Mouse (Mus musculus) urinary bladder, postnatal 10 days (tissue): Measurements from ENCODE around the gene Mief1.

Source experiments
- DNase-seq: peaks from one replicate; pipeline ENCODE4 v3.0.0; 2022; ENCODE audit warnings: low spot score

Mief1 gene

DNA sequence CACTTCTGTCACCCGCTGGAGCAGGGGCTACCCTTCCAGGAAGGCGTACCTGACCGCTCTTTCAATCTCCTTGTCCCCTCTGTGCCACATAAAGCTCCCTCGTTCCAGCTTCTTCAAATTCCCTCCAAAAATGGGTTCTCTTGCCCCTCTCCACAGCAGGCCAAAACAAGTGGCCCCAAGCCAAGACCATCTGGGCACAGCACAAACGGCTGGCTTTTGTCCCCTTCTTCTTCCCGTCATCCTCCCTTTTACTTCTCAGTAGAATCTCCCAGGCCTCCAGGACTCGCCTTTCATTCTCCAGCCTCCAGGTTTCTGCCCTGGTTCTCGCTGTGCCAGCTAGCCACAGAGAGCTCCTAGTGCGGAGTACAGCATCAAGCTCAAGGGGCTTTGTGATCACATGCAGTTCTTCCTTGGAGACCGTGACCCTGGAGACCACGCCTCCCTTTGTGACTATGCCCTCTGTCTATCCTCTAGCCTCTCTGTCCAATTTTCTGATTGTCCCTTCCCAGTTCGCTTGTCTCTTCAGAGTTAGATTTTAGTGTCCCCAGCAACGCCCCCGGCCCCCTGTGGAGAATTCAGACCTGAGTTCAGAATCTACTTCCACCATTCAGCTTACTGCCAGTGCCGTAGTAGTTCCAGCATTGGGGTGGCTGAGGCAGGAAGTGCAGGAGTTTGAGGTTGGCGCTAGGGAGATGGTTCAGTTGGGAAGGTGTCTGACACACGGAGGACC lies 5.6 kb upstream of the Mief1 start:
- DNase-seq = no peak

- DNase-seq = no peak
These were observed 1.5 kb upstream of the Mief1 start for GRCm38 (mm10) chr15:80232331-80232730.

DNA sequence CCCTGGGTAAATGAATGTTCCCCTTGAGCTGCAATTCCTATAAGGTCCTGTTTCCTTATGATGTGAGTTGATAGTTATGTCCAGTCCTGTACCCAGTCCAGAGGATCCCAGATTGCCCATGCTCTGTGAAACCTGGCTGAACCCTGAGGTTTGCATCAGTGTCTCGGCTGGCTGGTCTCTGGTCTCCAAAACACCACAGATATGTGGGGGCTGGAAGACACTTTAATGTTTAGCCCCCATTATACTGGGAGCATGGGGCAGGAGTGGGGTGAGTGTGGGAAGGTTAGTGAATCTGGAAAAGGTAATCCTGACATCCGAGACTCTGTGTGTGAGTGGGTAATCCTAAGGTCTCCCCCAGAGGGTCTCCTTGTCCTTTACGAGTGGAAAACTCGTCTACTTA lies 765 bp upstream of the Mief1 start:
- no peak for DNase-seq

GRCm38 (mm10) chr15:80235535-80235934 lies 1.7 kb downstream of the Mief1 start, which contains the start of gene AC140267.1:
AC140267.1 (plus strand) TSS chr15:80235835.
- no peak for DNase-seq

DNA sequence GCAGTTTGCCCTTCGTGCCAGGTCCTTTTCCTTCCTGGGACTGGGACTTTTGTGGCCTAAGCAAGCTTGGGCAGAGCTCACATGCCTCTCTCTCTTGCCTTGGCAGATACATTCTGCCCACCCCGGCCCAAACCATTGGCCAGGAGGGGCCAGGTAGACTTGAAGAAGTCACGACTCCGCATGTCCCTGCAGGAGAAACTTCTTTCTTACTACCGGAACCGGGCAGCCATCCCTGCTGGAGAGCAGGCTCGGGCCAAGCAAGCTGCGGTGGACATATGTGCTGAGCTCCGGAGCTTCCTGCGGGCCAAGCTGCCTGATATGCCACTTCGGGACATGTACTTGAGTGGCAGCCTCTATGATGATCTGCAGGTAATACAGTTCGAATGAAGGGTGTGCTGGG lies 14.3 kb downstream of the Mief1 start:
- no peak for DNase-seq

GRCm38 (mm10) chr15:80248596-80248995 lies 14.8 kb downstream of the Mief1 start:
- no peak for DNase-seq

GRCm38 (mm10) chr15:80249672-80250071 lies 15.9 kb downstream of the Mief1 start:
- no peak for DNase-seq

DNA sequence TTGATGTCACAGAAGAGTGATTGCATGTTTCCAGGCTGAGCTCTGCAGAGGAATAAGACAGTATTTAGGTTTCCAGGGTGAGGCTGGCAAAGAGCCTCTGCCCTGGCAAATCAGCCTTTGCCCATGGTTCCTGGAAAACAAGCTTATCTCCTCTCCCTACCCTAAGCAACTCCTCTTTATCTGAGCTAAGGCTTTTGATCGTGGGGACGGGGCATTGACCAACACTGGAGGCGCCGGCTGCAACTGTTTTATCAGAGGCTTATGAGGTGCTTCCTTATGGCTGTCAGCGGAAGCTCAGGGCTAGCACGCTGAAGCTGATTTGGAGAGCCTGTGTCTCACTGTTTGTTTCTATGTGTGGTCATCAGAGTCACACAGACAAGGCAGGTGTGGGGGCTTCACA lies 16.8 kb downstream of the Mief1 start:
- no peak for DNase-seq

DNA sequence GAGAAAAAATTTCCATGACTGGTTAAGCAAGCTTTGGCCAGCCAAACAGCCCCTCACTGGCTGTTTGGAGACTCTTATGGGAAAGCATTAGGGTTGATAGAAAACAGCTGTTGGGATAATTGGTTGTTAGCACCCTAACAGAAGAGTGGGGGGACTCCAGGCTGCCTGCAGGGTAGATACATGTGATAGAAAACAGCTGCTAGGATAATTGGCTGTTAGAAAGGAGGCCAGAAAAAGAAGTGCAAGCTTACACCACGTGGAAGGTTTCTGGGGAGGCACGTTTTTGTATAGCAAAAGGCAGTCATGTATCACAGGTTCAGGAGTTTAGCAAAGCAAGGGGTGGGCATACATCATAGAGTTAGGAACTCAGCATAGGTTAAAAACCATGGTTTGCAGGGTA lies 19.7 kb downstream of the Mief1 start:
- DNase-seq = no peak

DNA sequence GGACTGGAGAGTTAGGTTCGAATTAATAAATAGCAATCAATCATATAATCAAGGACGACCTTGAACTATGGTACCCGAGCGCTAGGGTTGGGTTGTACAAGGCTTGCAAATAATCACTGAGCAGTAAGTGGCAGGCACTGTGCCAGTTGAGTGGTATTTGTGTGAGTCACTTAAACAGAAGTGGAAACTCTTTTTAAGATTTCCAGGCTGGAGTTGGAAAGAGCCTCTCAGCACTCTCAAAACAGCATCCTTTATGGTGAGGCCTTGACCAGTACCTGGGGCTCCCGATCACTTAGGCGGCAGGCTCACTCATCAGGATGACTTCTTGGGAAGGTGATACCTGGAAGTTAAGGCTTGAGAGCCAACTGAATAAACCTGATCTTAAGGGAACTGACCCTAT lies 20.4 kb downstream of the Mief1 start:
- DNase-seq = no peak

DNA sequence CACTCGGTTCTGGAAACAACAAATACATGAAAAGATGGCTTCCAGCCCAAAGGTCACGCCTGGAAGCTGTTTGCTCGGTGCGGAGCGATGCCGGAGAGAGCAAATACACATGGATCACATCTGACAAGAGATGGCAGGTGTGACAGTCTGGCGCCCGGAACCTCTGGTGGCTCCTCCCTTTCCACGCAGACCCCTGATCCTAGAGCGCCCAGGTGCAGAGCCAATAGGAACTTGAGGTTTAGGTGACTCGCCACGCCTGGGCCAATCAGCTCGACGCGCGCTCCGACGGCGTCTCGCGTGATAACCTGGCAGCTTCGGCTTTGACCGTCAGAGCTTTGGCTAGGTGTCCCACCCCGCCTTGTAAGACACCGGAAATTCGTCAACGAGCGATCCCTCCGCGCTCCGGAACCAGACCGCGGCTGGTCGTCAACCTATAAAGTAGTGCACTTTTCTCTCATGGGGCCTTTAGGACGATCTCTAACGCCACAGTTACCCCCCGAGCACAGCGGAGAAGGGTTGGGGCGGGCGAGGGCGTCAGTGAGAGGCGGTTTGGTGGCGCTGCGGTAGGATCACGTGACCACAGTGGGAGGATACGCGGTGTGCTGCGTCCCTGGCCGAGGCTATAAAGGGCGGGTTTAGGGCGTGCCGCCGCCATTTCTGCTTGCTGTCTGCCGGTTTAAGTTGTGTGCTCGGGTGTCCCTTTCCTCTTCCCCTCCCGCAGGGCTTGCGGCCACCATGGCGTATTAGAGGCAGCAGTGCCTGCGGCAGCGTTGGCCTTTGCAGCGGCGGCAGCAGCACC lies 21.2 kb downstream of the Mief1 start, which contains the start of gene Atf4:
TSS of gene Atf4 (plus strand) at position 338 of the 799 bp plus-strand sequence.
- peak; percentile 95 for DNase-seq

DNA sequence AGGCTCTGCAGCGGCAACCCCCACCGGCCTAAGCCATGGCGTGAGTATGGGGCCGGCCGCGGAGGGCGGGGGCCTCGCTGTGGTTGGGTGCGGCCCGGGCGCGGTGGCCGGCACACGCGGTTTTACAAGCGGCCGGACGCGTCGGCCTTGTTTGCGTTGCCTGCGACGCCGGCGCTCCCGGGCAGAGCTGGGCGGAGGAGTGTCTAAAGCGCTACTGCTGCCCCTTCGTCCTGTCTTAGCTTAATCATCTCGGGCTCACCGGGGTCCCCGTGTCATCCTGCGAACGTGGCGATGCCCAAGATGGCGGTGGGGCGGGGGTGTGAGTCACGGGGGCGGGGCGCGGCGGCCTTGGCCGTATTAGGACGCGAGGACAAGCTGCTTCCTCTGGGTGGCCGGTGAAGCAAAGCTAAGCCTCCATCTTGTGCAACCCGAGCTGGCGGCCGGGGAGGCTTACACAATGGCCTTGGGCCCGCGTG lies 21.9 kb downstream of the Mief1 start:
- DNase-seq = peak; percentile 63

DNA sequence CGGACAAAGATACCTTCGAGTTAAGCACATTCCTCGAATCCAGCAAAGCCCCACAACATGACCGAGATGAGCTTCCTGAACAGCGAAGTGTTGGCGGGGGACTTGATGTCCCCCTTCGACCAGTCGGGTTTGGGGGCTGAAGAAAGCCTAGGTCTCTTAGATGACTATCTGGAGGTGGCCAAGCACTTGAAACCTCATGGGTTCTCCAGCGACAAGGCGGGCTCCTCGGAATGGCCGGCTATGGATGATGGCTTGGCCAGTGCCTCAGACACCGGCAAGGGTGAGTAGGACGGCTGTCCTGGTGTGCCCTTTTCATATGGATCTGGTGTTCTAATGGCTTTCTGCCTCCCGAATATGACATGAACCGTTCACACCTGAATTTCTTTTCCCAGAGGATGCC lies 22.4 kb downstream of the Mief1 start:
- DNase-seq = no peak

- DNase-seq = no peak
These were observed 23.1 kb downstream of the Mief1 start for GRCm38 (mm10) chr15:80256656-80257601.

DNA sequence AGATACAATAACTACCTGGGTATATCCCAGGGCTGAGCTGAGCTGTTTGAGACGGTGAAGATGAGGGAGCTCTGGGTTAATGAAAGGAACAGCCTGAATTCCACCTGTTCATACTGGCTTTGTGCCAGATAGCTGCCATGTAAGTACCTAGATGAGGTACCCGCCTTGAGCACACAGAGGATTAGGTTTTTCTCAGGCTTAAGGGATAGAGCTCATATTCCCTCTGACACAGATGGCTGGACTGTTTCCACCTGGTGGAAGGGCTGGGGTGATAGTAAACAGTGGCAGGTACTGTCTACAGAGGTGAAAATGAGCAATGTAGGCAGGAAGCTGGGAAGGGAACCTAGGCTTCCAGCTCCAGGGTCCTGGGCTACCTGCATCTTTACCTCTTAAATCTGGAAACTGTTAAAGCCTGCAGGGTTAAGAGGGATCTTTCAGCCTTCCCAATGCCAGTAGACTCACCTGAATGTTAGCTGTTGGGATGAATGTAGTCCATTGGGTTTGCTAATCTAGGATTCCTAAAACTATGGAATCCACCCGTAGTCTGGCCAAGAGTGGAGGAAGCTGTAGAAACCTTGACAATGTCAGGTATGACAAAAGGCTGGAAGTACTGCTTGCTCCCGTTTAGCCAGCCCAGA lies 23.9 kb downstream of the Mief1 start:
- no peak for DNase-seq

- DNase-seq = no peak
These were observed 24.7 kb downstream of the Mief1 start for GRCm38 (mm10) chr15:80258240-80259170.

DNA sequence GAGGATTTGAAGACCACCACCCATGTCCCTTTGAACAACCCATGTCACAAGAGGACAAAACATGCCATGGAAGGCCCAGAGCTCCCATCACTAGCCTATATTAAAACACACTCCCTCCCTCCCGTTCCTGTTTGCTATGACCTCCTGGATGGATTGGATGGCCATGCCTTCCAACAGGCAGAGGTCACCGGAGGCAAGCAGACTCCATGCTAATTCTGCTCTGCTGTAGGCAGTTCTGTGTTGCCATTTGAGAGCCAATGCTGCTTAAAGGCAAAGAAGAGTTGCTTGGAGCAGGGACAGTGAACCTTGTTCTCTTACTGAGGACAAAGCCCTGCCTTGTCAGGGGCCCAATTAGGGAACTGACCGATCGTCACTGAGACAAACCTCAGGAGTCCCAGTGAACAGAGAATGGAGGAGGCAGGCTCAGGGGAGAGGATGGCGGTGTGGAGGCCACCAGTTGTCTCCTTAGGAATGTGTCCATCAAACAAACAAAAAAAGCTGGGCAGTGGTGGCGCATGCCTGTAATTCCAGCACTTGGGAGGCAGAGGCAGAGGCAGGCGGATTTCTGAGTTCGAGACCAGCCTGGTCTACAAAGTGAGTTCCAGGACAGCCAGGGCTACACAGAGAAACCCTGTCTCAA lies 25.7 kb downstream of the Mief1 start:
- DNase-seq = no peak

DNA sequence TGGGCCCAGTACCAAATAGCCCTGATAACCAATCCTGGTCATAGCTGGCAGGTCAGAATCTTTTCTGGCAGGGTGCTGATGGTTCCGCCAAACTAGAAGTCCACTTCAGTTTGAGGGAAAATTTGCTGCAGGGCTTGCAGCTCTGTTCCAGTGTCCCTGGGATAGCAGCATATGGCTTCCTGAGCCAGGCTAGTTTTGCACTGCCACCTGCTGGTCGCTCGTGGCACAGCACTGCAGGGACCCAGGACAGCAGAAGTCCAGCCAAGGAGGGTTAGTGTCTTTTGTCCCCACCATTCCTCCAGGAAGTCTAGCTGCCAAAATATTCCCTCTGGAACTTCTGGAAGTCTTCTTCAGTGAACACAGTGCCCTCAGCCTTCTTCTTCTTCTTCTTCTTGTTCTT lies 26.9 kb downstream of the Mief1 start:
- peak; percentile 51 for DNase-seq

DNA sequence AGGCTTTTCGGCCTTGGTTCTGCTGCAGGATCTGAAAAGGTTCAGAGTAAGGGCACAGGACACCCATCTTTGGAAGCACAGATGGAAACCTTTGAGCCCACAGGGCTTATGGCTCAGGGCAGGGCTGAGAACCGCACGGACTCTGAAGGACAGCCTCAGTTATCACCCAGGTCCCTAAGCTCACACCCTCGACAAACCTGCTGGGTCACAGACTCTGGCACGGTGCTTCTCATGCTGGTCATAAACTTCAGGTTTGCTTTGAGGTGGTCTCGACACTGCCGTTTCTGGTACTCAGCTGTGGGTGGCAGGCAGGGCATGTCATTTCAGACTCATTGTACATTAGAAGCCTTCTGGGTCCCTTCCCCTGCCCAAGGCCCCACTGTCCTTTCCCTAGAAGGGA lies 27.3 kb downstream of the Mief1 start:
- no peak for DNase-seq
